Comparison of ENCODE assay signal across 10 mouse cellular contexts in genomic region chr15:103302341-103303021, GRCm38 (mm10). TPM values are rescaled to one million over a fixed set of nuclear protein-coding genes. Genes with fewer than 3 reads are reported as not detected.
DNase-seq lines count a peak whose midpoint lies in the region; ATAC-seq lines count a peak whose summit lies in the region.
"Had no signal": no experiment of that assay in that cellular context is flagged by ENCODE, and none has a peak within 500 bp of the region (broad histone marks: within the 10 kb centered on the region; RNA-seq: fewer than 3 reads in every experiment).

No protein-coding gene starts in this region.

- no peak for DNase-seq in heart, adult 11 months
- DNase-seq in embryo, embryonic 11.5 days (ENCODE audit: low read depth, low spot score): peak; percentile 67
- DNase-seq in layer of hippocampus, adult 8-10 months (ENCODE audit: low spot score in 2 of 2): no peak
- DNase-seq in layer of hippocampus, adult 18-20 months (ENCODE audit: low spot score in 2 of 2): no peak
- DNase-seq: B cell, adult 2 months; kidney, postnatal 14 days had no signal

- no peaks in the 10 kb centered on the region for H3K9me3 ChIP-seq in heart, embryonic 11.5 days (replicated peaks; ENCODE audit: control insufficient read depth, low read length)
- H3K9me3 ChIP-seq in hindbrain, embryonic 13.5 days: no peaks in the 10 kb centered on the region
- H3K9me3 ChIP-seq in midbrain, embryonic 16.5 days (replicated peaks; ENCODE audit: control insufficient read depth, low read length, poor library complexity, severe bottlenecking): no peaks in the 10 kb centered on the region

- peaks cover 60% of the 10 kb centered on the region for H3K4me1 ChIP-seq in heart, embryonic 11.5 days (ENCODE audit: control insufficient read depth, insufficient read depth, low read length)
- H3K4me1 ChIP-seq in hindbrain, embryonic 13.5 days (replicated peaks): peaks cover 89% of the 10 kb centered on the region
- H3K4me1 ChIP-seq in midbrain, embryonic 16.5 days (ENCODE audit: control insufficient read depth, insufficient read depth, low read length): peaks cover 82% of the 10 kb centered on the region

- H3K9ac ChIP-seq in heart, embryonic 11.5 days (ENCODE audit: low read depth, low read length): peak overlapping the region; percentile 22; the same call in 1 of the 2 replicates
- peak overlapping the region; percentile 63 for H3K9ac ChIP-seq in hindbrain, embryonic 13.5 days
- H3K9ac ChIP-seq in midbrain, embryonic 16.5 days (ENCODE audit: low read depth, low read length): peak overlapping the region; percentile 8; the same call in 1 of the 2 replicates

- H3K27me3 ChIP-seq in heart, embryonic 11.5 days (ENCODE audit: control insufficient read depth, insufficient read depth, low read length): no peaks in the 10 kb centered on the region
- H3K27me3 ChIP-seq in hindbrain, embryonic 13.5 days: no peaks in the 10 kb centered on the region
- H3K27me3 ChIP-seq in midbrain, embryonic 16.5 days (ENCODE audit: control insufficient read depth, insufficient read depth, low read depth, low read length): no peaks in the 10 kb centered on the region

- no peak overlapping the region for H3K4me3 ChIP-seq in heart, embryonic 11.5 days (ENCODE audit: low read depth, low read length)
- H3K4me3 ChIP-seq in hindbrain, embryonic 13.5 days: no peak overlapping the region
- no peak overlapping the region for H3K4me3 ChIP-seq in midbrain, embryonic 16.5 days (ENCODE audit: low read depth, low read length)

- peak overlapping the region; percentile 79 for H3K27ac ChIP-seq in heart, embryonic 11.5 days (ENCODE audit: low read depth, low read length)
- H3K27ac ChIP-seq in hindbrain, embryonic 13.5 days: peak overlapping the region; percentile 100
- peak overlapping the region; percentile 96 for H3K27ac ChIP-seq in midbrain, embryonic 16.5 days (ENCODE audit: low read length)

- 45% methylated on average over 6 of the region's 6 CpGs for WGBS in heart, embryonic 11.5 days (ENCODE audit: insufficient replicate concordance)
- 13% methylated on average over 6 of the region's 6 CpGs for WGBS in hindbrain, embryonic 13.5 days
- WGBS in midbrain, embryonic 16.5 days: 48% methylated on average over 6 of the region's 6 CpGs

- peaks cover 11% of the 10 kb centered on the region for H3K36me3 ChIP-seq in heart, embryonic 11.5 days (ENCODE audit: control insufficient read depth, insufficient read depth, low read length)
- no peaks in the 10 kb centered on the region for H3K36me3 ChIP-seq in hindbrain, embryonic 13.5 days
- no peaks in the 10 kb centered on the region; the same call in 1 of the 2 replicates for H3K36me3 ChIP-seq in midbrain, embryonic 16.5 days (ENCODE audit: control insufficient read depth, insufficient read depth, low read length)

- no peak for ATAC-seq in heart, embryonic 11.5 days (replicated peaks; ENCODE audit: insufficient number of reproducible peaks, low FRiP score, low TSS enrichment)
- no peak for ATAC-seq in hindbrain, embryonic 13.5 days (ENCODE audit: low FRiP score)
- no peak for ATAC-seq in midbrain, embryonic 16.5 days
- no peak for ATAC-seq in erythroblast, adult 5-6 weeks (replicated peaks; ENCODE audit: low FRiP score, poor library complexity, severe bottlenecking)

- no peak overlapping the region for H3K4me2 ChIP-seq in heart, embryonic 11.5 days
- no peak overlapping the region; the same call in 1 of the 2 replicates for H3K4me2 ChIP-seq in hindbrain, embryonic 13.5 days
- H3K4me2 ChIP-seq in midbrain, embryonic 16.5 days (ENCODE audit: low read length): no peak overlapping the region

RNA-seq across cellular contexts. Expression of gene Gpr84, which starts 7.9 kb away (rescaled TPM):
- 0.41 and 0.53 TPM in 2 replicates for polyA plus RNA-seq in heart, embryonic 11.5 days (2014; fragmentation: Nextera tagmentation; extraction: Ambion mirVana)
- 0.23 and 0.34 TPM in 2 replicates for polyA plus RNA-seq in hindbrain, embryonic 13.5 days (2015; fragmentation: Nextera tagmentation; extraction: Ambion mirVana)
- polyA plus RNA-seq in midbrain, embryonic 16.5 days (2015; fragmentation: Nextera tagmentation; extraction: Ambion mirVana): 0.40 and 0.64 TPM in 2 replicates
- total RNA-seq in layer of hippocampus, adult 8-10 months (2022): 1 to 10 TPM in 2 of 4 experiments, under 1 TPM in 2; 0.35 to 9.3 (median 4.4) TPM
- total RNA-seq in erythroblast, adult 5-6 weeks (2015; ENCODE audit: low replicate concordance): 0.96 and 2.1 TPM in 2 replicates
- 0.70 and 1.3 TPM in 2 replicates for total RNA-seq in erythroblast, adult 5-6 weeks (2017; ENCODE audit: low replicate concordance)
- under 1 TPM; 0.54 to 0.63 TPM for total RNA-seq in layer of hippocampus, adult 18-20 months (2021)

RNA-seq across cellular contexts. Expression of gene Copz1, which starts 30.0 kb away (rescaled TPM):
- 217 and 221 TPM in 2 replicates for polyA plus RNA-seq in heart, embryonic 11.5 days (2014; fragmentation: Nextera tagmentation; extraction: Ambion mirVana)
- 219 and 222 TPM in 2 replicates for polyA plus RNA-seq in hindbrain, embryonic 13.5 days (2015; fragmentation: Nextera tagmentation; extraction: Ambion mirVana)
- polyA plus RNA-seq in midbrain, embryonic 16.5 days (2015; fragmentation: Nextera tagmentation; extraction: Ambion mirVana): 200 and 205 TPM in 2 replicates
- total RNA-seq in layer of hippocampus, adult 8-10 months (2022): 100 to 1,000 TPM in 1 of 4 experiments, 10 to 100 TPM in 3; 90.6 to 100 (median 94.2) TPM
- total RNA-seq in erythroblast, adult 5-6 weeks (2015; ENCODE audit: low replicate concordance): 123 and 131 TPM in 2 replicates
- 54.0 and 56.5 TPM in 2 replicates for total RNA-seq in erythroblast, adult 5-6 weeks (2017; ENCODE audit: low replicate concordance)
- total RNA-seq in layer of hippocampus, adult 18-20 months (2021): 100 to 1,000 TPM in 1 of 2 experiments, 10 to 100 TPM in 1; 97.0 to 100 TPM

RNA-seq across cellular contexts. Expression of gene Zfp385a, which starts 37.4 kb away (rescaled TPM):
- polyA plus RNA-seq in heart, embryonic 11.5 days (2014; fragmentation: Nextera tagmentation; extraction: Ambion mirVana): 10.2 and 11.6 TPM in 2 replicates
- polyA plus RNA-seq in hindbrain, embryonic 13.5 days (2015; fragmentation: Nextera tagmentation; extraction: Ambion mirVana): 18.6 and 19.9 TPM in 2 replicates
- polyA plus RNA-seq in midbrain, embryonic 16.5 days (2015; fragmentation: Nextera tagmentation; extraction: Ambion mirVana): 20.1 and 22.7 TPM in 2 replicates
- total RNA-seq in layer of hippocampus, adult 8-10 months (2022): 10 to 100 TPM; 37.9 to 55.5 (median 47.0) TPM
- total RNA-seq in erythroblast, adult 5-6 weeks (2015; ENCODE audit: low replicate concordance): 2.9 and 5.6 TPM in 2 replicates
- 0.68 and 0.84 TPM in 2 replicates for total RNA-seq in erythroblast, adult 5-6 weeks (2017; ENCODE audit: low replicate concordance)
- total RNA-seq in layer of hippocampus, adult 18-20 months (2021): 10 to 100 TPM; 43.7 to 49.8 TPM

RNA-seq across cellular contexts. Expression of gene Nfe2, which starts 44.3 kb away (rescaled TPM):
- 21.9 and 24.2 TPM in 2 replicates for polyA plus RNA-seq in heart, embryonic 11.5 days (2014; fragmentation: Nextera tagmentation; extraction: Ambion mirVana)
- 1.1 and 1.4 TPM in 2 replicates for polyA plus RNA-seq in hindbrain, embryonic 13.5 days (2015; fragmentation: Nextera tagmentation; extraction: Ambion mirVana)
- polyA plus RNA-seq in midbrain, embryonic 16.5 days (2015; fragmentation: Nextera tagmentation; extraction: Ambion mirVana): 0.52 and 0.68 TPM in 2 replicates
- not detected for total RNA-seq in layer of hippocampus, adult 8-10 months (2022)
- total RNA-seq in erythroblast, adult 5-6 weeks (2015; ENCODE audit: low replicate concordance): 449 and 473 TPM in 2 replicates
- total RNA-seq in erythroblast, adult 5-6 weeks (2017; ENCODE audit: low replicate concordance): 629 and 671 TPM in 2 replicates
- not detected for total RNA-seq in layer of hippocampus, adult 18-20 months (2021)

Comparison
In these comparisons a context has a peak if more than half of its experiments do, and no peak if none do; other contexts are left out.
1. H3K9ac ChIP-seq: peak in every context shown above with its lines; median percentile 63 in hindbrain, embryonic 13.5 days; 22 in heart, embryonic 11.5 days; 8 in midbrain, embryonic 16.5 days.
2. RNA of gene Zfp385a, which starts 37.4 kb away (total RNA-seq): 37.9 to 55.5 TPM in layer of hippocampus, adult 8-10 months and 43.7 to 49.8 TPM in layer of hippocampus, adult 18-20 months; 0.68 to 5.6 TPM in erythroblast, adult 5-6 weeks; every median in the first group is over 4 times any median in the second.
3. Peak in every context shown above with its lines, with median percentiles within 50 percentile points of each other: H3K27ac ChIP-seq.